Mouse (Mus musculus): Measurements from ENCODE around the gene Tpm3.

DNA sequence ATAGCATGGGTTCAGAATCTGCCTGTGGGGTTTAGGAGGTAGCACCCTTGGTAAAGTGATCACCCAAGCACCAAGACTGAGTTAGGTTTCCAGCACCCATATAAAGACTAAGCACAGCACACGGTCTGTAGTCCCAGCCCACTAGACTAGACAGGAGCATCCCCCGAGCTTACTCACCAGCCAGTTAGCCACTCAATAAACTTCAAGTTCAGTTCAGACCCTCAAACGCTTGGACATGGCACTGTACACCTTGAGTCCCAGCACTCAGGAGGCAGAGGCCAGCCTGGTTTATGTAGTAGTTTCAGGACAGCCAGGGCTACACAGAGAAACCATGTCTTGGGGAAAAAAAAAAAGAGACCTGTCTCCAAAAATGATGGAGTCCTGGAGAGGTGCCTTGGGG, 28.6 kb downstream of the Tpm3 start:
- TF ChIP-seq CTCF (IDR thresholded peaks at IDR 0.05; ENCODE audit: control insufficient read depth, insufficient read depth, insufficient replicate concordance, low read depth, low read length) (no peak), POLR2A (IDR thresholded peaks at IDR 0.05; ENCODE audit: control insufficient read depth, low read depth, low read length) (no peak)
